Mouse (Mus musculus): ENCODE results near the gene LTO1.
A peak's percentile ranks its signal among the peaks of the same experiment; 100 is the strongest.
"Not testable (repeated sequence)": the region's sequence is repeated elsewhere in the genome, so short reads cannot be mapped to it uniquely, and the experiment has no call there.

Gene LTO1

GRCm38 (mm10) chr7:144914948-144915750 lies at the start of gene LTO1:
Gene LTO1, plus strand, starts transcription at chr7:144915100.
- DNase-seq: peak; percentile 94

- DNase-seq: no peak
Observed at GRCm38 (mm10) chr7:144867161-144867560, 47.7 kb upstream of the LTO1 start.

GRCm38 (mm10) chr7:144867602-144868001 lies 47.3 kb upstream of the LTO1 start:
- no peak for DNase-seq

DNA sequence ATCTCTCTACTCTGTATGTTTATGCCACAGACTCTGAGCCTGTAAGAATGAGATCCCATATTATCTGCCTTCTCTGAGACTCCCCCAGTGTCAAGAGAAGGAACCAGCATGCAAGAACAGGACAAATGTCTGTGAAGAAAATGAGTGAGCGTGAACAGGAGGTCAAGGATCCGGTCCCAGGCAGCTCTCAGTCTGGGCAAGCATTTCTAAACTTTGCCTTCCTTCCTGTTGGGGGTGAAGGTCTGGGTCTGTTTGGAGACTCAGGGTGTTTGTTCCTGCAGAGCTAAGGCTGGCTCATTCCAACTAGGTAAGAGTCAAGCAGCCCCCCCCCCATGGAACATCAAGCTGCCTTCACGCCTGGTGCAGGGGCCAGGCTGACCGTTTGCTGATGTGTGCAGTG lies 42.5 kb upstream of the LTO1 start:
- no peak for DNase-seq

GRCm38 (mm10) chr7:144873160-144873559 lies 41.7 kb upstream of the LTO1 start:
- DNase-seq: no peak

GRCm38 (mm10) chr7:144874226-144874625 lies 40.7 kb upstream of the LTO1 start:
- DNase-seq: no peak

DNA sequence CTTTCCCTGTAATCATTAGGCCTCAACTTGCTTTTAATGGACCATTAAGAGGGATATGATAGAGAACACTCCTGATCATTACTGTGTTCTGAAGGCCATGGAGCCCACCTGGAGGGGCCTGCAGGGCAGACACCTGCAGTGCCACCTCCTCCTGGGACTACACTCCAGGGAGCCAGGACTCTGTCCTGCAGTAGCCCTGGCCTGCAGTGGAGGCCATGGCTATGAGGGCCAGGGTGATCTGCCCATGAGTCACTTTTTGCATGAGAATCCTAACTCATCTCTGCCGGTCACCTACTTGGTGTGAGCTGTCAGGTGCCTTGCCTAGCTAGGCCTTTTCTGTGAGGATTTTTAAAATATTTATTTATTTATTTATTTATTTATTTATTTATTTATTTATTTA lies 36.5 kb upstream of the LTO1 start:
- DNase-seq: no peak

GRCm38 (mm10) chr7:144883106-144883505 lies 31.8 kb upstream of the LTO1 start:
- DNase-seq: peak; percentile 34

DNA sequence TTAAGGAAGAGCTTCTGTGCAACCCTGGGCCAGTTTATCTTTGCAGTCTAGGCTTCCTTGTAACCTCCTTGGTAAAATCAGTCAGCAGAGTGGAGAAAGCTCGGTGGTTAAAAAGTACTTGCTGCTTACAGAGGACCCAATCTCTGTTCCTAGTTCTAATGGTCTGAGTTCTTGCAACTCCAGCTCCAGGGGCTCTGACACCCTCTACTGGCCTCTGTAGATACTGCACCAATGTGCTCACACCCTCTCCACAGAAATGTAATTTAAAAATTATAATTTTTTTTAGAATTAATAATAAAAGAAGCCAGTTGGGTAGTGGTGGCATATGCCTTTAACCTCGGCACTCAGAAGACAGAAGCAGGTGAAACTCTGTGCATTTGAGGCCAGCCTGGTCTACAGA lies 27.2 kb upstream of the LTO1 start:
- DNase-seq: no peak

- no peak for DNase-seq
Observed at GRCm38 (mm10) chr7:144888564-144889299, 26.2 kb upstream of the LTO1 start.

GRCm38 (mm10) chr7:144890661-144891060 lies 24.2 kb upstream of the LTO1 start:
- not testable (repeated sequence) for DNase-seq

- DNase-seq: no peak
Observed at GRCm38 (mm10) chr7:144891863-144892262, 23.0 kb upstream of the LTO1 start.

- DNase-seq: no peak
Observed at GRCm38 (mm10) chr7:144892322-144892721, 22.6 kb upstream of the LTO1 start.

DNA sequence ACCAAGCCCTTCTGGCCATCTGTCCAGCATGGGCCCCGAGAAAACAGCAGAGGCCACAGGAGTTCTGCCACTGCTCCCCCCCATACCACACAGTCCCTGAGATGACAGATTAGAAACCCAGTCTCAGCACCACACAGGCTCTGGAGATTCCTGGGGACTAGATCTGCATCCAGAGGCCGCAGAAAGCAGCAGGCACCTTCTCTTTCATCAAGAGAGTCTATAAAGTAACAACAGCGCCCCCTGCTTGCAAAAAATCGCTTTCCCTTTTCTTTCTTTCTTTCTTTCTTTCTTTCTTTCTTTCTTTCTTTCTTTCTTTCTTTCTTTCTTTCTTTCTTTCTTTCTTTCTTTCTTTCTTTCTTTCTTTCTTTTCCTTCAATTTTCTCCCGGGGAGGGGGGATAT lies 20.7 kb upstream of the LTO1 start:
- DNase-seq: peak; percentile 71

DNA sequence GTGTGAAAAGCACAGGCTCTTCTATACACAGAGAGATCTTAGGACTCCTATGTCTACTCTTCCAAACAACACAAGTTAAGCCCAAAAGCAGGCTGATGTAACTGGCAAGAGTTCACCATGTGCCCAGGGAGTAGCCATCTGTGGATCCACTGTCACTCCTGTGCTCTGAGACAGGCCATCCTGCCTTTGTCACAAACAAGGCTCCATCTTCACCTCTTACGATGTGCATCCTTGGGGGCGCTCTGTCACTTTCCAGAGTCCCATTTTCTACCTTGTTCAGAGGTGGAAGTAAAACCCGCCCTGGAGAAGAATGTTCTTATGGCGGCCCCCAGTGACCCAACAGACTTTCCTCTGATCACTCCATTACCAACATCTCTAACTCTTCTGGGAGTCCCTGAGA lies 20.2 kb upstream of the LTO1 start:
- no peak for DNase-seq

DNA sequence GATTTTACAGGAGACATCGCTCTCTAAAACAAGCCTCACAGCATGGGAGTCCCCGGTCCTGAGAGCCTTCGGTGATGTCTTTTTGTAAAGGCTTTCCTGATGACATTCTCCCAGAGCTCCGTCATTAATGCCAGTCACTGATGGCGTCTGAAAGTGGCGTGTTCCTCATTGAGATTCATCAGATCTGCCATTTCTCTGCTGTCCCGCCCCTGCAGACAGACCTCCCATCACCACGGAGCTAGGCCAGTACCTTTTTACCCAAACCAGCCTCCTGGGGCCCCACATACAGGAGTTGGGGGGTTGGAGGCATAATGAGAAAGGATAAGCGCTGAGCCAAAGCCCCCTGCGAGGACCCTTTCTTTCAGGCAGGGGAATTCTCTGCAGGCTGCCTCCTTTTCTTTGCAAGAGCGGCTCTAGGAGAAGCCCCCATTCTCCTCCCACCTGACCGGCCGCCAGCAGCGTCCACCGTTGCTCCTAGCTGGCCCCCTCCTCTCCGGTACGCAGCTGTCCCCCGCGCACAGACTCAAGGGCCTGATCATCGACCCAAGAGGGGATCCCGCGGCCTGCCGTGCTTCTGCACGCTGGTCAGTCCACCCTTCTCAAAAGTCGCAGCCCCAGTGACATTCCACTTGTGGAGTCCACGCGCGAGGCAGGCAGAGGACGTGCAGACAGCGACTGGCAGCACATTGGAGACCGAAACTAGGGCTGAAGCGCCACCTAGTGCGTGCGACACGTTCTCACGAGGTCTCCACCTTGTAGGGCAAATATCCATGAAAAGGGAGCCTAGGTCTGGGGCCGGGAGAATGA lies 19.4 kb upstream of the LTO1 start:
- peak; percentile 87 for DNase-seq

DNA sequence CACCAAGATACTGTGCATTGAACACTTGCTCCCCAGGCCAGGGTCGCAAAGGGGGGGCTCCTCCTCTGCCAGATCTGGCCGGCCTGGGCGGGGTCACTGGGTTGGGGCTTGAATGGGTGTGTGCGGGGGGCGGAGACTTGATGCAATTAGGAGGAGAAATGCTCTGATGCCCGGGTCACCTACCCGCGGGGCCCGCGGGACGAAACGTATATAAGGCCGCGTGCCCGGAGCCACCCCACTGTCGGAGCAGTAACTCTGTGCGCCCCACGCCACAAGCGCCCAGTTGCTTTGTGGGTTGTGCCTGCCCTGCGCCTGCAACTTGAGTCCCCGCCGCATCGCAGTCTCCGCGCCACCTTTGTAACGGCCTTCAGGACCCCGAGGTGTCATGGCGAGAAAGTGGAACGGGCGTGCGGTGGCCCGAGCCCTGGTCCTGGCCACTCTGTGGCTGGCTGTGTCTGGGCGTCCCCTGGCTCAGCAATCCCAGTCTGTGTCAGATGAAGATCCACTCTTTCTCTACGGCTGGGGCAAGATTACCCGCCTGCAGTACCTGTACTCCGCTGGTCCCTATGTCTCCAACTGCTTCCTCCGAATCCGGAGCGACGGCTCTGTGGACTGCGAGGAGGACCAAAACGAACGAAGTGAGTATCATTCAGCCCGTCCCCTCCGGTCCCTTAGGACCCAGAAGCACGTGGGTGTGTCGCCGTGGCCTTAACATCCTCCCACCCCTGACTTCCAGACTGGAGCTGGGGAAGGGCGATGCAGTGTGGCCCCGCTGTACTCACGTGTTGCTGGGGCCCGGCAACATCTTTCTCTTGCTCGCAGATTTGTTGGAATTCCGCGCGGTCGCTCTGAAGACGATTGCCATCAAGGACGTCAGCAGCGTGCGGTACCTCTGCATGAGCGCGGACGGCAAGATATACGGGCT lies 18.3 kb upstream of the LTO1 start, which contains the start of gene Fgf15:
Fgf15 (plus strand) TSS at position 238 of the 925 bp plus-strand sequence.
- peak; percentile 33 for DNase-seq

DNA sequence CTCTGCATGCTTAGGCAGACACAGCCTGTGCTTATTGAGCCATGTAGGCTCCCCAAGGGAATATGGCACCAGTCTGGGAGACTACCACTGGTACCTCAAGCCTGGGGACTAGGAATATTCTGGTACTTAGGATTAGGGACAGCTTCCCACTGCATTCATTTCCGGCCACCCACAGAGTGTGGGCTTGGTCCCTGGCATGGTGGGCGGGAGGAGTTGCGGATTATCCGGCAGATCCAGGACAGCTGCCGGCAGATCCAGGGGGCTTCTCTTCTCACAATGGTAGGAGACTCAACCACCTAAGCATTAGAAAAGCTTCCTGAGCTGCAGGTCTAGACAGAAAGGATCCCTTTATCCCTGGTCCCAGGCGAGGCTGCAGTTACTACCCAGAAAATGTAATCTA lies 16.4 kb upstream of the LTO1 start:
- no peak for DNase-seq

- DNase-seq: not testable (repeated sequence)
Observed at GRCm38 (mm10) chr7:144905514-144905913, 9.4 kb upstream of the LTO1 start.

- peak; percentile 80 for DNase-seq
Observed at GRCm38 (mm10) chr7:144906708-144907397, 8.0 kb upstream of the LTO1 start.

GRCm38 (mm10) chr7:144907793-144908192 lies 7.1 kb upstream of the LTO1 start:
- DNase-seq: no peak

All from kidney, postnatal 10 days (tissue).